Mouse (Mus musculus) ES-Bruce4 (cell line): ENCODE data around the gene Gm7534. TPM values are rescaled to one million over a fixed set of nuclear protein-coding genes. Genes with fewer than 3 reads are reported as not detected.
"Not testable (repeated sequence)": the region's sequence is repeated elsewhere in the genome, so short reads cannot be mapped to it uniquely, and the experiment has no call there.

Source experiments
- H3K27ac ChIP-seq: 2 replicates; pipeline ENCODE4 v1.5.1; 2012; ENCODE audit warnings: low read length, inconsistent platforms; ENCODE audit not compliant: insufficient read depth
- H3K27me3 ChIP-seq: 2 replicates; pipeline ENCODE4 v1.6.1; 2012; ENCODE audit warnings: mild to moderate bottlenecking, low read length, inconsistent platforms; ENCODE audit not compliant: control insufficient read depth, poor library complexity, insufficient read depth, severe bottlenecking
- H3K36me3 ChIP-seq: 2 replicates; pipeline ENCODE4 v1.6.1; 2012; ENCODE audit warnings: inconsistent platforms, mild to moderate bottlenecking, low read length, moderate library complexity; ENCODE audit not compliant: control insufficient read depth, poor library complexity, insufficient read depth, severe bottlenecking
- H3K4me1 ChIP-seq: one replicate; pipeline ENCODE4 v1.8.1; 2011; ENCODE audit warnings: low read length; ENCODE audit not compliant: control insufficient read depth, insufficient read depth
- H3K4me3 ChIP-seq: 2 replicates; pipeline ENCODE4 v1.5.1; 2011; ENCODE audit warnings: low read depth, mild to moderate bottlenecking, low read length
- H3K9ac ChIP-seq: 2 replicates; pipeline ENCODE4 v1.6.1; 2012; ENCODE audit warnings: low read depth, mild to moderate bottlenecking, inconsistent platforms; ENCODE audit not compliant: poor library complexity, severe bottlenecking
- H3K9me3 ChIP-seq: replicated peaks from 2 replicates; pipeline ENCODE4 v1.6.1; 2012; ENCODE audit warnings: mild to moderate bottlenecking, low read length, inconsistent platforms; ENCODE audit not compliant: control insufficient read depth, poor library complexity, insufficient read depth, severe bottlenecking
- CTCF ChIP-seq: IDR thresholded peaks from one replicate; pipeline ENCODE4 v1.8.1; 2011; ENCODE audit warnings: low read depth, low read length
- EP300 ChIP-seq: IDR thresholded peaks from 2 replicates; pipeline ENCODE4 v1.6.1; 2011; ENCODE audit warnings: low read depth, low read length; ENCODE audit not compliant: insufficient read depth
- POLR2A ChIP-seq: IDR thresholded peaks from one replicate; pipeline ENCODE4 v1.8.1; 2011; ENCODE audit warnings: low read length; ENCODE audit not compliant: insufficient read depth
- polyA plus RNA-seq: library from polyadenylated mRNA; stranded (reverse); fragments of >200 nt; gene quantifications from 2 replicates; pipeline ENCODE4 v1.2.4, GENCODE M21; 2011; ENCODE audit warnings: low read depth; ENCODE audit not compliant: missing spikeins, insufficient read depth, insufficient read length

Gene Gm7534
- polyA plus RNA-seq, 1 experiment, result not detected

- no peak overlapping the region for H3K4me3 ChIP-seq
- peaks cover 27% of the 10 kb centered on the region for H3K36me3 ChIP-seq
- no peak overlapping the region for H3K9ac ChIP-seq
- H3K9me3 ChIP-seq, result no peaks in the 10 kb centered on the region
- TF ChIP-seq EP300 (no peak), CTCF (no peak), POLR2A (no peak)
- no peaks in the 10 kb centered on the region for H3K27me3 ChIP-seq
- no peaks in the 10 kb centered on the region for H3K4me1 ChIP-seq
- H3K27ac ChIP-seq, result no peak overlapping the region
These were observed 47.3 kb downstream of the Gm7534 start for GRCm38 (mm10) chr4:134155531-134155930.

- no peaks in the 10 kb centered on the region for H3K4me1 ChIP-seq
- H3K9ac ChIP-seq, result no peak overlapping the region
- TF ChIP-seq CTCF (no peak), POLR2A (no peak), EP300 (no peak)
- no peak overlapping the region for H3K4me3 ChIP-seq
- H3K36me3 ChIP-seq, result peaks cover 34% of the 10 kb centered on the region
- no peak overlapping the region for H3K27ac ChIP-seq
- no peaks in the 10 kb centered on the region for H3K27me3 ChIP-seq
- no peaks in the 10 kb centered on the region for H3K9me3 ChIP-seq
These were observed 48.5 kb downstream of the Gm7534 start for GRCm38 (mm10) chr4:134154354-134154753.

GRCm38 (mm10) chr4:134153656-134154055 lies 49.1 kb downstream of the Gm7534 start:
- Histone ChIP-seq H3K4me3 (no peak overlapping the region), H3K27ac (no peak overlapping the region), H3K9ac (no peak overlapping the region), H3K9me3 (no peaks in the 10 kb centered on the region), H3K4me1 (no peaks in the 10 kb centered on the region), H3K36me3 (peaks cover 38% of the 10 kb centered on the region), H3K27me3 (no peaks in the 10 kb centered on the region)
- no peak for TF ChIP-seq EP300
- no peak for TF ChIP-seq POLR2A
- TF ChIP-seq CTCF, result no peak

- Histone ChIP-seq H3K9ac (no peak overlapping the region), H3K27me3 (no peaks in the 10 kb centered on the region), H3K4me3 (no peak overlapping the region), H3K27ac (no peak overlapping the region), H3K4me1 (no peaks in the 10 kb centered on the region), H3K9me3 (no peaks in the 10 kb centered on the region), H3K36me3 (peaks cover 46% of the 10 kb centered on the region)
- TF ChIP-seq EP300 (no peak), CTCF (no peak), POLR2A (no peak)
These were observed 50.7 kb downstream of the Gm7534 start for GRCm38 (mm10) chr4:134152112-134152511.

GRCm38 (mm10) chr4:134149389-134149788 lies 53.4 kb downstream of the Gm7534 start:
- TF ChIP-seq CTCF (no peak), POLR2A (no peak)
- Histone ChIP-seq H3K9me3 (no peaks in the 10 kb centered on the region), H3K4me1 (no peaks in the 10 kb centered on the region), H3K27ac (no peak overlapping the region), H3K4me3 (no peak overlapping the region), H3K36me3 (peaks cover 48% of the 10 kb centered on the region), H3K27me3 (no peaks in the 10 kb centered on the region), H3K9ac (no peak overlapping the region)

- not testable (repeated sequence) for H3K27ac ChIP-seq, H3K9me3 ChIP-seq, H3K9ac ChIP-seq, H3K4me3 ChIP-seq, H3K27me3 ChIP-seq, H3K4me1 ChIP-seq
- H3K36me3 ChIP-seq, result peaks cover 18% of the 10 kb centered on the region
These were observed 58.5 kb downstream of the Gm7534 start for GRCm38 (mm10) chr4:134144297-134144696.

Other genes starting within 250 kb of the Gm7534 start
- 253 and 257 TPM in 2 replicates for gene Hmgn2, start 234.4 kb downstream of the Gm7534 start, polyA plus RNA-seq
- 18.5 and 23.5 TPM in 2 replicates for gene Dhdds, start 202.1 kb downstream of the Gm7534 start, polyA plus RNA-seq
- gene Lin28a, start 184.2 kb downstream of the Gm7534 start, polyA plus RNA-seq, result 201 and 217 TPM in 2 replicates
- gene Zfp683, start 149.2 kb downstream of the Gm7534 start, polyA plus RNA-seq, result not detected in 2 replicates
- gene Crybg2, start 142.2 kb downstream of the Gm7534 start, polyA plus RNA-seq, result 19.2 and 26.1 TPM in 2 replicates
- gene Cd52, start 107.9 kb downstream of the Gm7534 start, polyA plus RNA-seq, result not detected in 2 replicates
- 10.4 and 11.6 TPM in 2 replicates for gene Ubxn11, start 100.4 kb downstream of the Gm7534 start, polyA plus RNA-seq
- 105 and 106 TPM in 2 replicates for gene Sh3bgrl3, start 74.2 kb downstream of the Gm7534 start, polyA plus RNA-seq
- 66.3 and 69.0 TPM in 2 replicates for gene Cep85, start 15.9 kb downstream of the Gm7534 start, polyA plus RNA-seq
- not detected in 2 replicates for gene Catsper4, start 24.4 kb upstream of the Gm7534 start, polyA plus RNA-seq
- gene Cnksr1, start 35.4 kb upstream of the Gm7534 start, polyA plus RNA-seq, result 10.4 and 10.8 TPM in 2 replicates
- not detected in 2 replicates for gene E130218I03Rik, start 40.7 kb upstream of the Gm7534 start, polyA plus RNA-seq
- gene Zfp593, start 42.6 kb upstream of the Gm7534 start, polyA plus RNA-seq, result 16.8 and 17.2 TPM in 2 replicates
- not detected in 2 replicates for gene Gm30191, start 43.9 kb upstream of the Gm7534 start, polyA plus RNA-seq
- gene Grrp1, start 51.1 kb upstream of the Gm7534 start, polyA plus RNA-seq, result 0.55 TPM in 1 of 2 replicates, not detected in the other
- gene Pdik1l, start 84.9 kb upstream of the Gm7534 start, polyA plus RNA-seq, result 12.0 and 14.1 TPM in 2 replicates
- 5.4 and 7.4 TPM in 2 replicates for gene Trim63, start 112.1 kb upstream of the Gm7534 start, polyA plus RNA-seq
- gene Slc30a2, start 140.2 kb upstream of the Gm7534 start, polyA plus RNA-seq, result 3.9 and 4.9 TPM in 2 replicates
- 3.3 and 3.9 TPM in 2 replicates for gene Extl1, start 180.8 kb upstream of the Gm7534 start, polyA plus RNA-seq
- 16.4 and 16.5 TPM in 2 replicates for gene Pafah2, start 193.3 kb upstream of the Gm7534 start, polyA plus RNA-seq